ENCODE assay signal across 20 mouse cellular contexts in genomic region chr4:87728581-87728980, GRCm38 (mm10).
DNase-seq lines count a peak whose midpoint lies in the region; ATAC-seq lines count a peak whose summit lies in the region.
"Had no signal": no experiment of that assay in that cellular context is flagged by ENCODE, and none has a peak within 500 bp of the region (broad histone marks: within the 10 kb centered on the region; RNA-seq: fewer than 3 reads in every experiment).

No protein-coding gene starts in this region.

- DNase-seq in lung, adult 18-20 months, result no peak
- DNase-seq in brain, adult 2 months (ENCODE audit: low read depth, low spot score), result peak; percentile 92
- peak; percentile 92 for DNase-seq in layer of hippocampus, adult 9-11 months
- DNase-seq in right cerebral cortex, postnatal 25 days, result peak; percentile 39
- no peak for DNase-seq in spleen, adult 18-20 months
- DNase-seq: adrenal gland, postnatal 10 days; cerebellum, adult 8-10 months; gastrocnemius, adult 2 months; heart, adult 2 months; kidney, postnatal 25 days; thymus, postnatal 4 days had no signal

- H3K4me2 ChIP-seq in lung, embryonic 15.5 days, result no peak overlapping the region
- H3K4me2 ChIP-seq: embryonic facial prominence, embryonic 15.5 days; forebrain, embryonic 12.5 days; hindbrain, embryonic 15.5 days; limb, embryonic 13.5 days; neural tube, embryonic 12.5 days had no signal

- no peaks in the 10 kb centered on the region for H3K36me3 ChIP-seq in lung, embryonic 15.5 days
- H3K36me3 ChIP-seq: embryonic facial prominence, embryonic 15.5 days; forebrain, embryonic 12.5 days; G1E; hindbrain, embryonic 15.5 days; limb, embryonic 13.5 days; neural tube, embryonic 12.5 days had no signal

- no peaks in the 10 kb centered on the region for H3K4me1 ChIP-seq in lung, embryonic 15.5 days
- H3K4me1 ChIP-seq: forebrain, embryonic 12.5 days; neural tube, embryonic 12.5 days had no signal

- H3K4me3 ChIP-seq in lung, embryonic 15.5 days, result no peak overlapping the region
- H3K4me3 ChIP-seq: embryonic facial prominence, embryonic 15.5 days; forebrain, embryonic 12.5 days; gastrocnemius, adult 2 months; heart, adult 2 months; hindbrain, embryonic 15.5 days; limb, embryonic 13.5 days; neural tube, embryonic 12.5 days had no signal

- no peak overlapping the region for H3K27ac ChIP-seq in lung, embryonic 15.5 days
- H3K27ac ChIP-seq: embryonic facial prominence, embryonic 15.5 days; forebrain, embryonic 12.5 days; gastrocnemius, adult 2 months; heart, adult 2 months; hindbrain, embryonic 15.5 days; limb, embryonic 13.5 days; neural tube, embryonic 12.5 days had no signal

- no peaks in the 10 kb centered on the region for H3K9me3 ChIP-seq in lung, embryonic 15.5 days
- H3K9me3 ChIP-seq: embryonic facial prominence, embryonic 15.5 days; forebrain, embryonic 12.5 days; G1E; hindbrain, embryonic 15.5 days; limb, embryonic 13.5 days; neural tube, embryonic 12.5 days had no signal

- WGBS in lung, embryonic 15.5 days, result 51% methylated on average over 1 of the region's 1 CpGs

- ATAC-seq in lung, embryonic 15.5 days (ENCODE audit: borderline replicate concordance, extremely low read depth, low FRiP score, low TSS enrichment), result 0 out of 2 replicates have a peak, but pooled peaks have one; percentile 23
- ATAC-seq in megakaryocyte progenitor cell, adult 5-6 weeks (replicated peaks; ENCODE audit: poor library complexity), result no peak
- ATAC-seq: intestine, postnatal 0 days had no signal

- H3K9ac ChIP-seq in lung, embryonic 15.5 days, result no peak overlapping the region
- H3K9ac ChIP-seq: embryonic facial prominence, embryonic 15.5 days; forebrain, embryonic 12.5 days; hindbrain, embryonic 15.5 days; limb, embryonic 13.5 days; neural tube, embryonic 12.5 days had no signal

- no peaks in the 10 kb centered on the region for H3K27me3 ChIP-seq in lung, embryonic 15.5 days
- H3K27me3 ChIP-seq: embryonic facial prominence, embryonic 15.5 days; hindbrain, embryonic 15.5 days; neural tube, embryonic 12.5 days had no signal

Comparison
In these comparisons a context has a peak if more than half of its experiments do, and no peak if none do; other contexts are left out.
1. DNase-seq: peak in brain, adult 2 months (single experiment), layer of hippocampus, adult 9-11 months (single experiment) and right cerebral cortex, postnatal 25 days (single experiment); none in lung, adult 18-20 months (0 of 2) and spleen, adult 18-20 months (0 of 2).